Mouse (Mus musculus): Measurements from ENCODE around the gene Slc4a3. TPM values are rescaled to one million over a fixed set of nuclear protein-coding genes. Genes with fewer than 3 reads are reported as not detected.

The Slc4a3 gene
- polyA plus RNA-seq (2012; rRNA removed), result 52.2 and 67.1 TPM in 2 replicates

GRCm38 (mm10) chr1:75545965-75546956, at the start of gene Slc4a3:
Gene Slc4a3, plus strand, starts transcription at chr1:75546266.

GRCm38 (mm10) chr1:75505956-75506831, 39.9 kb upstream of the Slc4a3 start, which contains the start of gene Obsl1:
Gene Obsl1, minus strand, starts transcription at chr1:75506452.

GRCm38 (mm10) chr1:75507006-75507405, 39.1 kb upstream of the Slc4a3 start, which contains the start of gene Inha:
Gene Inha, plus strand, starts transcription at chr1:75507077.

GRCm38 (mm10) chr1:75521321-75522031, 24.6 kb upstream of the Slc4a3 start, which contains the start of gene Stk11ip:
Gene Stk11ip, plus strand, starts transcription at chr1:75521529.

Other genes with a start within 250 kb of the Slc4a3 start
- gene Dnpep, start 228.3 kb upstream of the Slc4a3 start, polyA plus RNA-seq (2012; rRNA removed), result 146 and 166 TPM in 2 replicates
- gene Des, start 185.9 kb upstream of the Slc4a3 start, polyA plus RNA-seq (2012; rRNA removed), result 0.93 and 10.1 TPM in 2 replicates
- gene Speg, start 171.0 kb upstream of the Slc4a3 start, polyA plus RNA-seq (2012; rRNA removed), result 41.4 and 54.7 TPM in 2 replicates
- gene Gmppa, start 110.3 kb upstream of the Slc4a3 start, polyA plus RNA-seq (2012; rRNA removed), result 101 and 108 TPM in 2 replicates
- gene Asic4, start 95.8 kb upstream of the Slc4a3 start, polyA plus RNA-seq (2012; rRNA removed), result 22.4 and 30.0 TPM in 2 replicates
- 52.0 and 66.5 TPM in 2 replicates for gene Chpf, start 67.0 kb upstream of the Slc4a3 start, polyA plus RNA-seq (2012; rRNA removed)
- 34.7 and 39.6 TPM in 2 replicates for gene Tmem198, start 66.7 kb upstream of the Slc4a3 start, polyA plus RNA-seq (2012; rRNA removed)
- gene Obsl1, start 39.8 kb upstream of the Slc4a3 start, polyA plus RNA-seq (2012; rRNA removed), result 53.1 and 100 TPM in 2 replicates
- gene Inha, start 39.2 kb upstream of the Slc4a3 start, polyA plus RNA-seq (2012; rRNA removed), result 54.6 and 59.8 TPM in 2 replicates
- 34.9 and 35.1 TPM in 2 replicates for gene Stk11ip, start 24.7 kb upstream of the Slc4a3 start, polyA plus RNA-seq (2012; rRNA removed)